Mouse (Mus musculus) forebrain, embryonic 13.5 days (tissue): ENCODE measurements around the gene Nat8f2. TPM values are rescaled to one million over a fixed set of nuclear protein-coding genes. Genes with fewer than 3 reads are reported as not detected.

Experiments used
- polyA plus RNA-seq: library from polyadenylated mRNA; unstranded; fragments of >200 nt; fragmentation: Nextera tagmentation; extraction: Ambion mirVana; gene quantifications from 2 replicates; pipeline ENCODE4 v1.2.1, GENCODE M21; 2015

The Nat8f2 gene
- polyA plus RNA-seq, 1 experiment from 2014 or later: not detected

Other genes with a start within 250 kb of the Nat8f2 start
- gene Nat8f7, start 156.0 kb downstream of the Nat8f2 start, polyA plus RNA-seq: not detected in 2 replicates
- gene Nat8f3, start 103.4 kb downstream of the Nat8f2 start, polyA plus RNA-seq: 0.23 TPM in 1 of 2 replicates, not detected in the other
- gene Nat8f6, start 48.2 kb downstream of the Nat8f2 start, polyA plus RNA-seq: not detected in 2 replicates
- not detected in 2 replicates for gene Nat8f5, start 48.2 kb downstream of the Nat8f2 start, polyA plus RNA-seq
- not detected in 2 replicates for gene Nat8, start 37.1 kb downstream of the Nat8f2 start, polyA plus RNA-seq
- 7.5 and 8.1 TPM in 2 replicates for gene Nat8f4, start 35.7 kb upstream of the Nat8f2 start, polyA plus RNA-seq
- gene Tprkb, start 42.7 kb upstream of the Nat8f2 start, polyA plus RNA-seq: 42.5 and 47.6 TPM in 2 replicates
- gene Nat8f1, start 46.5 kb upstream of the Nat8f2 start, polyA plus RNA-seq: 9.2 and 10.8 TPM in 2 replicates
- gene Dusp11, start 92.5 kb upstream of the Nat8f2 start, polyA plus RNA-seq: 36.9 and 43.5 TPM in 2 replicates
- gene Figla, start 147.0 kb upstream of the Nat8f2 start, polyA plus RNA-seq: not detected in 2 replicates
- gene Add2, start 159.5 kb upstream of the Nat8f2 start, polyA plus RNA-seq: 155 and 172 TPM in 2 replicates